Mouse (Mus musculus) liver, postnatal 0 days (tissue): ENCODE data around the gene Tle4. TPM values are rescaled to one million over a fixed set of nuclear protein-coding genes. Genes with fewer than 3 reads are reported as not detected.
A peak's percentile ranks its signal among the peaks of the same experiment; 100 is the strongest.

Experiments used
- ATAC-seq: fragments of 200-750 bp; cut with Nextera tagmentation; 2 replicates; pipeline ENCODE4 v1.8.0; 2017; ENCODE audit warnings: mild to moderate bottlenecking, moderate library complexity
- DNase-seq: peaks from one replicate; pipeline ENCODE4 v3.0.0-alpha.2; 2016
- H3K27ac ChIP-seq: fragments of 300-500 bp; sonication (generic); 2 replicates; pipeline ENCODE4 v1.5.1; 2014; ENCODE audit warnings: antibody characterized with exemption, moderate library complexity, mild to moderate bottlenecking, low read depth
- H3K27me3 ChIP-seq: fragments of 300-500 bp; sonication (generic); 2 replicates; pipeline ENCODE4 v1.6.1; 2014; ENCODE audit warnings: low read length, control low read depth, mixed read lengths; ENCODE audit not compliant: insufficient read depth
- H3K36me3 ChIP-seq: fragments of 300-500 bp; sonication (generic); replicated peaks from 2 replicates; pipeline ENCODE4 v1.6.1; 2014; ENCODE audit warnings: mild to moderate bottlenecking, control low read depth, low read length, moderate library complexity, mixed read lengths; ENCODE audit not compliant: insufficient read depth
- H3K4me1 ChIP-seq: fragments of 300-500 bp; sonication (generic); 2 replicates; pipeline ENCODE4 v1.6.1; 2014; ENCODE audit warnings: antibody characterized with exemption, mild to moderate bottlenecking, control low read depth; ENCODE audit not compliant: insufficient read depth
- H3K4me2 ChIP-seq: fragments of 300-500 bp; sonication (generic); 2 replicates; pipeline ENCODE4 v1.6.1; 2014; ENCODE audit warnings: low read depth, mild to moderate bottlenecking, low read length, moderate library complexity, mixed read lengths
- H3K4me3 ChIP-seq: fragments of 300-500 bp; sonication (generic); 2 replicates; pipeline ENCODE4 v1.5.1; 2014; ENCODE audit warnings: low read depth, low read length
- H3K9ac ChIP-seq: fragments of 300-500 bp; sonication (generic); replicated peaks from 2 replicates; pipeline ENCODE4 v1.6.1; 2014; ENCODE audit warnings: mild to moderate bottlenecking, moderate library complexity
- H3K9me3 ChIP-seq: fragments of 300-500 bp; sonication (generic); 2 replicates; pipeline ENCODE4 v1.6.1; 2016; ENCODE audit warnings: mild to moderate bottlenecking, control low read depth, low read length, mixed read lengths
- CTCF ChIP-seq: sonication (generic); IDR thresholded peaks from 2 replicates; pipeline ENCODE4 v1.5.1; 2016; ENCODE audit warnings: antibody characterized with exemption, low read depth
- EP300 ChIP-seq: IDR thresholded peaks from 2 replicates; pipeline ENCODE4 v1.6.1; 2016; ENCODE audit warnings: antibody characterized with exemption, low read depth, mild to moderate bottlenecking
- WGBS: fragments of 180-500 bp; shearing (Covaris S2); extraction: QIAGEN DNeasy Blood & Tissue Kit; methylation state at CpG from one replicate; pipeline ENCODE4 v1.1.7; 2014; ENCODE audit not compliant: insufficient replicate concordance; 5-methylcytosine and 5-hydroxymethylcytosine counted together
- polyA plus RNA-seq: library from polyadenylated mRNA; unstranded; fragments of >200 nt; fragmentation: Nextera tagmentation; extraction: Ambion mirVana; gene quantifications from 2 replicates; pipeline ENCODE4 v1.2.1, GENCODE M21; 2015

Tle4 gene
- polyA plus RNA-seq, 1 experiment from 2014 or later: 3.1 TPM

DNA sequence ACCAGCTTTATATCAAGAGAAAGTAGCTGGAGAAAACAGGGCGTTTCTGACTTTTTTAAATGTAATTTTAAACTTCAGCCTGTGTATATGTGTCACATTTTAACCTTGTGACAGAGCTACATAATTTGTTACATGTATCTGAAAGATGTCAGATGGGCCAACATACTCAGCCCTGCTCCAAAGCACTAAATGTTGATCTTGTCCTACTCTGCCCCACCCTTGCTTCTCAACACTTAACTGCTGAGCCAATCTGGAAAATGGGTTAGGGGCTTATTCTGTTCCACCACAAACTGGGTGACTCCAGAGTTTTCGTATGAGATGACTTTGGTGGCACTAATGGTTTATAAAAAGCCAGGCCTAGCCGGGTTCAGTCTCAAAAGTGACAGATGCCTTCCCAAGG lies 2.5 kb upstream of the Tle4 start:
- 78% methylated on average over 3 of the region's 3 CpGs for WGBS
- Histone ChIP-seq H3K27ac (no peak overlapping the region), H3K27me3 (no peaks in the 10 kb centered on the region), H3K4me2 (no peak overlapping the region), H3K36me3 (no peaks in the 10 kb centered on the region), H3K4me1 (peaks cover 16% of the 10 kb centered on the region), H3K9ac (no peak overlapping the region), H3K4me3 (no peak overlapping the region), H3K9me3 (no peaks in the 10 kb centered on the region)
- no peak for ATAC-seq
- no peak for DNase-seq
- TF ChIP-seq CTCF: no peak
- TF ChIP-seq EP300: no peak

DNA sequence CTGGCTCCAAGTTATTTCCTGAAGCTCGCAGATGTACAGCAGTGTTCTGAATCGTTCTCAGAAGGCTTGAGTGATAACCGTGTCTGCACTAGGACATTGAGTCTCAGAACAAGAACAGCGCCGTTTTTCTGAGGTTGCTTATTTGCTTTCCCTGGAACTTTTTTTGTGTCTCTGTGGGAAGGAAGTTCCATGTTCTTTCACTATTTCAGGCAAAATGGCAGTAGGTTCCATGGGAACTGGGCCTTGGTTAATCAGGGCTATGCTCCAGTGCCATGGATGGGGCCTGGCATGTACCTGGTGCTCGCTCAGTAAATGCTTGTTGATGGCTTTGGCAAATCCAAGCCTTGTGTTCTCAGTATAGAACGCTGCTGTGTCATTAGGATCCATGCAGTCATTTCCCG lies 2.0 kb upstream of the Tle4 start:
- 39% methylated on average over 8 of the region's 8 CpGs for WGBS
- DNase-seq: no peak
- Histone ChIP-seq H3K9me3 (no peaks in the 10 kb centered on the region), H3K27ac (no peak overlapping the region), H3K4me3 (no peak overlapping the region), H3K4me2 (no peak overlapping the region; the same call in 1 of the 2 replicates), H3K4me1 (peaks cover 16% of the 10 kb centered on the region), H3K36me3 (no peaks in the 10 kb centered on the region), H3K27me3 (no peaks in the 10 kb centered on the region), H3K9ac (no peak overlapping the region)
- TF ChIP-seq CTCF (no peak), EP300 (no peak)
- ATAC-seq: no peak

- peaks cover 16% of the 10 kb centered on the region for H3K4me1 ChIP-seq
- peak overlapping the region; percentile 75 for H3K27ac ChIP-seq
- H3K9me3 ChIP-seq: no peaks in the 10 kb centered on the region
- H3K9ac ChIP-seq: peak overlapping the region; percentile 67
- WGBS: 2% methylated on average over 46 of the region's 46 CpGs
- peak overlapping the region; percentile 71 for H3K4me3 ChIP-seq
- H3K27me3 ChIP-seq: no peaks in the 10 kb centered on the region
- DNase-seq (no peak), ATAC-seq (peak; percentile 14)
- H3K36me3 ChIP-seq: no peaks in the 10 kb centered on the region
- no peak for TF ChIP-seq CTCF
- no peak for TF ChIP-seq EP300
- H3K4me2 ChIP-seq: peak overlapping the region; percentile 85
Observed at GRCm38 (mm10) chr19:14598690-14599288, 938 bp upstream of the Tle4 start.

- H3K4me1 ChIP-seq: peaks cover 16% of the 10 kb centered on the region
- H3K4me3 ChIP-seq: peak overlapping the region; percentile 93
- under 1% methylated on average over 98 of the region's 120 CpGs for WGBS
- H3K4me2 ChIP-seq: peak overlapping the region; percentile 78
- 0 out of 2 replicates have a peak, but pooled peaks cover 3% of the 10 kb centered on the region for H3K36me3 ChIP-seq
- H3K27ac ChIP-seq: peak overlapping the region; percentile 94
- no peaks in the 10 kb centered on the region for H3K27me3 ChIP-seq
- H3K9me3 ChIP-seq: no peaks in the 10 kb centered on the region
- no peak for TF ChIP-seq CTCF
- TF ChIP-seq EP300: no peak
- ATAC-seq (peak; percentile 3; the same call in 1 of the 2 replicates), DNase-seq (peak; percentile 68)
- H3K9ac ChIP-seq: peak overlapping the region; percentile 99
Observed at GRCm38 (mm10) chr19:14596941-14597916, 622 bp downstream of the Tle4 start.

GRCm38 (mm10) chr19:14596358-14596940 lies 1.4 kb downstream of the Tle4 start:
- Histone ChIP-seq H3K4me2 (peak overlapping the region; percentile 78), H3K9me3 (no peaks in the 10 kb centered on the region), H3K27ac (peak overlapping the region; percentile 94), H3K4me1 (peaks cover 16% of the 10 kb centered on the region), H3K36me3 (0 out of 2 replicates have a peak, but pooled peaks cover 3% of the 10 kb centered on the region), H3K9ac (peak overlapping the region; percentile 99), H3K27me3 (no peaks in the 10 kb centered on the region), H3K4me3 (peak overlapping the region; percentile 93)
- DNase-seq (no peak), ATAC-seq (no peak)
- under 1% methylated on average over 12 of the region's 12 CpGs for WGBS
- no peak for TF ChIP-seq EP300
- TF ChIP-seq CTCF: no peak

DNA sequence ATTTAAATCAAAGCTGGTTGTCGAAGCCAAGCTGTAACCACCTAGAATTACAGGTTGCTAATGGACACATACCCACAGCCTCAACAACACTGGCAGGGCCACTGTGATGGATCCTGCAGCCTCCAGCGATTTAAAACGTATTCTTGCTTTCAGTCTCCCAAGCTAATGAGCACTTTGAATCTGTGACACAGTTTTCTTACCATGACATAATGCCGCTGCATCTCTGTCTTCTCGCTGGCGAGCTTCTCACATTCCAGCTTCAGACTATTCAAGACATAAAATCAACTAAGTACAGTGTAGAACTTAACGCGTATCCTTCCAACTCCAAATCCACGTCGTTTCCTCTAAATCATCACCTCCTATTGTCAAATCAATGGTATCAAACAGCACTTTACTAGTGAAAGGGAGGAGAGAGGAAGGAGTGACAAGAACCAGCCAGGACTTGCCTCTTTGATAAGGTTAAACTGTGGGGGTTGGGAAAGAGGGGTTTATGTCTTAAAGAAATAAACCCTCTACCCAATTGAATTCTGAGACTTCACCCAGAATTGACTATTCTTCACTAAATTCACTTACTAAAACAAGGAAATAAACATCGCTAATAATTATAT lies 2.4 kb downstream of the Tle4 start:
- no peak for DNase-seq
- Histone ChIP-seq H3K9ac (no peak overlapping the region), H3K27ac (no peak overlapping the region), H3K4me3 (peak overlapping the region; percentile 93), H3K36me3 (0 out of 2 replicates have a peak, but pooled peaks cover 5% of the 10 kb centered on the region), H3K9me3 (no peaks in the 10 kb centered on the region), H3K4me2 (peak overlapping the region; percentile 78), H3K27me3 (no peaks in the 10 kb centered on the region), H3K4me1 (peaks cover 12% of the 10 kb centered on the region)
- ATAC-seq: no peak
- TF ChIP-seq CTCF (no peak), EP300 (no peak)
- 49% methylated on average over 11 of the region's 11 CpGs for WGBS
